Mouse (Mus musculus): ENCODE measurements around the gene Gm10142. TPM values are rescaled to one million over a fixed set of nuclear protein-coding genes. Genes with fewer than 3 reads are reported as not detected.

Gm10142 gene
- not detected for polyA plus RNA-seq (2017; shearing (Covaris generic))

GRCm38 (mm10) chr10:77715507-77715906 is at the start of gene Gm10142:
Gene Gm10142, plus strand, starts transcription at chr10:77715807.

GRCm38 (mm10) chr10:77685895-77686664 is 29.5 kb upstream of the Gm10142 start, which contains the start of gene Tspear:
Gene Tspear, plus strand, starts transcription at chr10:77686569.

GRCm38 (mm10) chr10:77690356-77690807 is 25.2 kb upstream of the Gm10142 start, which contains the start of gene Gm19402:
Gene Gm19402, minus strand, starts transcription at chr10:77690757.

GRCm38 (mm10) chr10:77697133-77697532 is 18.5 kb upstream of the Gm10142 start, which contains the start of gene Gm9508:
Gene Gm9508, minus strand, starts transcription at chr10:77697233.

GRCm38 (mm10) chr10:77706326-77706725 is 9.3 kb upstream of the Gm10142 start, which contains the start of gene Gm10272:
Gene Gm10272, plus strand, starts transcription at chr10:77706626.

GRCm38 (mm10) chr10:77711157-77711556 is 4.5 kb upstream of the Gm10142 start, which contains the start of gene Gm10024:
Gene Gm10024, plus strand, starts transcription at chr10:77711457.

GRCm38 (mm10) chr10:77720299-77720698 is 4.7 kb downstream of the Gm10142 start, which contains the start of gene Krtap12-1:
Gene Krtap12-1, plus strand, starts transcription at chr10:77720599.

GRCm38 (mm10) chr10:77726186-77726585 is 10.6 kb downstream of the Gm10142 start, which contains the start of gene Gm10100:
Gene Gm10100, plus strand, starts transcription at chr10:77726486.

GRCm38 (mm10) chr10:77741924-77742688 is 26.5 kb downstream of the Gm10142 start, which contains the start of gene Gm18596:
Gene Gm18596, minus strand, starts transcription at chr10:77742638.

GRCm38 (mm10) chr10:77751254-77751653 is 35.6 kb downstream of the Gm10142 start, which contains the start of gene Gm9736:
Gene Gm9736, minus strand, starts transcription at chr10:77751354.

GRCm38 (mm10) chr10:77759582-77759981 is 44.0 kb downstream of the Gm10142 start, which contains the start of gene Gm3233:
Gene Gm3233, minus strand, starts transcription at chr10:77759682.

Other genes starting within 250 kb of the Gm10142 start
- gene Fam207a, start 200.0 kb upstream of the Gm10142 start, polyA plus RNA-seq (2017; shearing (Covaris generic)) = 27.1 TPM
- gene Itgb2, start 185.6 kb upstream of the Gm10142 start, polyA plus RNA-seq (2017; shearing (Covaris generic)) = 617 TPM
- gene Pttg1ip, start 134.1 kb upstream of the Gm10142 start, polyA plus RNA-seq (2017; shearing (Covaris generic)) = 91.7 TPM
- gene Sumo3, start 109.7 kb upstream of the Gm10142 start, polyA plus RNA-seq (2017; shearing (Covaris generic)) = 96.7 TPM
- not detected for gene Gm49325, start 109.6 kb upstream of the Gm10142 start, polyA plus RNA-seq (2017; shearing (Covaris generic))
- 65.3 TPM for gene Ube2g2, start 93.5 kb upstream of the Gm10142 start, polyA plus RNA-seq (2017; shearing (Covaris generic))
- 0.37 TPM for gene Tspear, start 29.2 kb upstream of the Gm10142 start, polyA plus RNA-seq (2017; shearing (Covaris generic))
- not detected for gene Gm19402, start 25.1 kb upstream of the Gm10142 start, polyA plus RNA-seq (2017; shearing (Covaris generic))
- gene Gm9508, start 18.6 kb upstream of the Gm10142 start, polyA plus RNA-seq (2017; shearing (Covaris generic)) = not detected
- gene Gm10272, start 9.2 kb upstream of the Gm10142 start, polyA plus RNA-seq (2017; shearing (Covaris generic)) = not detected
- gene Gm10024, start 4.3 kb upstream of the Gm10142 start, polyA plus RNA-seq (2017; shearing (Covaris generic)) = not detected
- gene Krtap12-1, start 4.8 kb downstream of the Gm10142 start, polyA plus RNA-seq (2017; shearing (Covaris generic)) = not detected
- not detected for gene Gm10100, start 10.7 kb downstream of the Gm10142 start, polyA plus RNA-seq (2017; shearing (Covaris generic))
- not detected for gene Gm18596, start 26.8 kb downstream of the Gm10142 start, polyA plus RNA-seq (2017; shearing (Covaris generic))
- gene Gm9736, start 35.5 kb downstream of the Gm10142 start, polyA plus RNA-seq (2017; shearing (Covaris generic)) = not detected
- not detected for gene Gm3233, start 43.9 kb downstream of the Gm10142 start, polyA plus RNA-seq (2017; shearing (Covaris generic))
- gene Gm3238, start 55.5 kb downstream of the Gm10142 start, polyA plus RNA-seq (2017; shearing (Covaris generic)) = not detected
- gene Gm7138, start 61.1 kb downstream of the Gm10142 start, polyA plus RNA-seq (2017; shearing (Covaris generic)) = not detected
- gene Gm3250, start 66.7 kb downstream of the Gm10142 start, polyA plus RNA-seq (2017; shearing (Covaris generic)) = not detected
- gene Gm7137, start 72.4 kb downstream of the Gm10142 start, polyA plus RNA-seq (2017; shearing (Covaris generic)) = not detected
- not detected for gene Gm9639, start 79.3 kb downstream of the Gm10142 start, polyA plus RNA-seq (2017; shearing (Covaris generic))
- not detected for gene Gm19668, start 83.3 kb downstream of the Gm10142 start, polyA plus RNA-seq (2017; shearing (Covaris generic))
- gene Gm9507, start 96.0 kb downstream of the Gm10142 start, polyA plus RNA-seq (2017; shearing (Covaris generic)) = not detected
- gene Gm2696, start 98.9 kb downstream of the Gm10142 start, polyA plus RNA-seq (2017; shearing (Covaris generic)) = not detected
- not detected for gene Krtap10-4, start 111.3 kb downstream of the Gm10142 start, polyA plus RNA-seq (2017; shearing (Covaris generic))
- gene Krtap10-10, start 120.1 kb downstream of the Gm10142 start, polyA plus RNA-seq (2017; shearing (Covaris generic)) = not detected
- not detected for gene Gm36176, start 131.0 kb downstream of the Gm10142 start, polyA plus RNA-seq (2017; shearing (Covaris generic))
- gene Gm10318, start 137.1 kb downstream of the Gm10142 start, polyA plus RNA-seq (2017; shearing (Covaris generic)) = not detected
- not detected for gene Gm3285, start 146.2 kb downstream of the Gm10142 start, polyA plus RNA-seq (2017; shearing (Covaris generic))
- gene Lrrc3, start 186.7 kb downstream of the Gm10142 start, polyA plus RNA-seq (2017; shearing (Covaris generic)) = 0.32 TPM